Mouse (Mus musculus): ENCODE measurements around the gene Zzef1. TPM values are rescaled to one million over a fixed set of nuclear protein-coding genes. Genes with fewer than 3 reads are reported as not detected.

The Zzef1 gene
- polyA plus RNA-seq, 1 experiment = 6.8 TPM

DNA sequence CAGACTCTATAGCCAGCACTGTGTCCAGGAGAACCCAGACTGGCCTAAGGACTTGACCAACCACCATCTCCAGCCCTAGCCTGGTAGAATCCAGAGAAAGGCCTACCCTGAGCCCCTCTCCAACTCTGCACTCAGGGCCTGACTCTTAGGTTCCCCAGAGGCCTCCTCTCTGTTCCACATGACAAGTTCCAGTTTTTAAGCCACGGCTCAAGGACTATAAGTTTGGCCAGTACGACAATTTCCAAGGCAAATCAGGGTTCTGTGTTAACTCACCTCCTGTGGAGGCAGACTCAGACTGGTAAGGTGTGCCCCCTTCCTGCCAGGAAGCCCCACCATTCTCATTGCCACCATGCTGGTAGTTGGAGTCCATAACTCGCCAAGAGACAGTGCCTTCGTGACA lies 158.2 kb downstream of the Zzef1 start:
- Histone ChIP-seq H3K36me3 (ENCODE audit: control insufficient read depth, insufficient read depth, low read length, poor library complexity, severe bottlenecking) (no peaks in the 10 kb centered on the region), H3K9ac (ENCODE audit: low read depth, poor library complexity, severe bottlenecking) (no peak overlapping the region), H3K9me3 (replicated peaks; ENCODE audit: control insufficient read depth, insufficient read depth, low read length, poor library complexity, severe bottlenecking) (no peaks in the 10 kb centered on the region), H3K4me1 (ENCODE audit: control insufficient read depth, insufficient read depth, low read length) (peaks cover 12% of the 10 kb centered on the region), H3K27me3 (ENCODE audit: control insufficient read depth, insufficient read depth, low read length, poor library complexity, severe bottlenecking) (no peaks in the 10 kb centered on the region), H3K27ac (ENCODE audit: insufficient read depth, low read length) (no peak overlapping the region), H3K4me3 (ENCODE audit: low read depth, low read length) (no peak overlapping the region)
- no peak for TF ChIP-seq CTCF (IDR thresholded peaks at IDR 0.05; ENCODE audit: low read depth, low read length)
- no peak for TF ChIP-seq POLR2A (IDR thresholded peaks at IDR 0.05; ENCODE audit: insufficient read depth, low read length)
- no peak for TF ChIP-seq EP300 (IDR thresholded peaks at IDR 0.05; ENCODE audit: insufficient read depth, low read depth, low read length)

DNA sequence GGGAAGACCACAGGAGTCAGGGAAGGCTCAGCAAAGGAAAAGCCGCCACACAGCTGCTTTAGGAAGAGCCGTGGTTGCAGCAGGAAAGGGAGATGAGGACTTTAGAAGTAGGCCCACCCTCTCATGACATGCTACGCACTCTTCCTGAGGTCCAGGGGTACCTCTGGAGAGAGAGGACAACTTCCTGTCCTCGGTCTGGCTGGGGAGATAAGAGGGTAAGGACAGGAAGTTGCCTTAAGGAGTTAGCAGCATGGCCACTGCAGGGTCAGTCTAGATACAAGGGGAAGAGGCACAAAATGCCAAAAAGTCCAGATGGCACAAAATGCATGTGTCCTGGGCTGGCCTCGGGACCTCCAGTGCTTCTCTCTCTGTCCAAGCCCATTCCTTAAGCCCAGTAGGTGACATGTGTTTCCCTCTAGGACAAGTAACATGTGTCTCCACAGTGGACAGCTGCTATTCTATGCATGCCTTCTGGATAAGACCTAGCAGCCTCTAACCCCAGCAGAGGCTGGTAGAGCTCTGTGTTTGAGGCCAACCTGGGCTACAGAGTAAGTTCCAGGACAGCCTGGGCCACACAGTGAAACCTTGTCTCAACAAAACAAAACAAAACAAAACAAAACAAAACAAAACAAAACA lies 159.4 kb downstream of the Zzef1 start:
- H3K4me1 ChIP-seq (ENCODE audit: control insufficient read depth, insufficient read depth, low read length) = peaks cover 13% of the 10 kb centered on the region
- H3K9me3 ChIP-seq (replicated peaks; ENCODE audit: control insufficient read depth, insufficient read depth, low read length, poor library complexity, severe bottlenecking) = no peaks in the 10 kb centered on the region
- no peak overlapping the region for H3K27ac ChIP-seq (ENCODE audit: insufficient read depth, low read length)
- H3K27me3 ChIP-seq (ENCODE audit: control insufficient read depth, insufficient read depth, low read length, poor library complexity, severe bottlenecking) = no peaks in the 10 kb centered on the region
- no peak overlapping the region for H3K9ac ChIP-seq (ENCODE audit: low read depth, poor library complexity, severe bottlenecking)
- H3K4me3 ChIP-seq (ENCODE audit: low read depth, low read length) = no peak overlapping the region
- TF ChIP-seq CTCF (IDR thresholded peaks at IDR 0.05; ENCODE audit: low read depth, low read length) = no peak
- TF ChIP-seq EP300 (IDR thresholded peaks at IDR 0.05; ENCODE audit: insufficient read depth, low read depth, low read length) = no peak
- TF ChIP-seq POLR2A (IDR thresholded peaks at IDR 0.05; ENCODE audit: insufficient read depth, low read length) = no peak
- H3K36me3 ChIP-seq (ENCODE audit: control insufficient read depth, insufficient read depth, low read length, poor library complexity, severe bottlenecking) = no peaks in the 10 kb centered on the region

DNA sequence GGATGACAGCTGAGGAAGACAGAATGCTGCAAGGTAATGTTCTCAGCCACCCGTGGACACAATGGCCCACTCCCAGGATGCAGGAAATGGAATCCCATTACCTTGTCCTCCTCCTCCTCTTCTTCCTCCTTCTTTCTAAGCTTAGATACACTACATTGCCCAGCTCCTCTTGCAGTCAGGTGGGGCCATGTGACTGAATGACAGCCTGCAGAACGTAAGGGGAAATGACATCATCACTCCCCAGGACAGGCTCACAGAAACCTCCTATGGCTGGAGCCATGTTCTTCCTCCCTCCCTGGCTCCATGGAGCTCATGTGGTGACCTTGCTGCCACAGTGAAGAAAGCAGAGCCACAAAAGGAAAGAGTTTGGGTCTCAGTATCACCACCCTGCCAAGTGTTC lies 161.3 kb downstream of the Zzef1 start:
- TF ChIP-seq POLR2A (IDR thresholded peaks at IDR 0.05; ENCODE audit: insufficient read depth, low read length) = no peak
- no peak for TF ChIP-seq CTCF (IDR thresholded peaks at IDR 0.05; ENCODE audit: low read depth, low read length)
- TF ChIP-seq EP300 (IDR thresholded peaks at IDR 0.05; ENCODE audit: insufficient read depth, low read depth, low read length) = no peak
- Histone ChIP-seq H3K27me3 (ENCODE audit: control insufficient read depth, insufficient read depth, low read length, poor library complexity, severe bottlenecking) (no peaks in the 10 kb centered on the region), H3K27ac (ENCODE audit: insufficient read depth, low read length) (no peak overlapping the region), H3K4me3 (ENCODE audit: low read depth, low read length) (no peak overlapping the region), H3K4me1 (ENCODE audit: control insufficient read depth, insufficient read depth, low read length) (peaks cover 10% of the 10 kb centered on the region), H3K9me3 (replicated peaks; ENCODE audit: control insufficient read depth, insufficient read depth, low read length, poor library complexity, severe bottlenecking) (no peaks in the 10 kb centered on the region), H3K36me3 (ENCODE audit: control insufficient read depth, insufficient read depth, low read length, poor library complexity, severe bottlenecking) (no peaks in the 10 kb centered on the region), H3K9ac (ENCODE audit: low read depth, poor library complexity, severe bottlenecking) (no peak overlapping the region)

DNA sequence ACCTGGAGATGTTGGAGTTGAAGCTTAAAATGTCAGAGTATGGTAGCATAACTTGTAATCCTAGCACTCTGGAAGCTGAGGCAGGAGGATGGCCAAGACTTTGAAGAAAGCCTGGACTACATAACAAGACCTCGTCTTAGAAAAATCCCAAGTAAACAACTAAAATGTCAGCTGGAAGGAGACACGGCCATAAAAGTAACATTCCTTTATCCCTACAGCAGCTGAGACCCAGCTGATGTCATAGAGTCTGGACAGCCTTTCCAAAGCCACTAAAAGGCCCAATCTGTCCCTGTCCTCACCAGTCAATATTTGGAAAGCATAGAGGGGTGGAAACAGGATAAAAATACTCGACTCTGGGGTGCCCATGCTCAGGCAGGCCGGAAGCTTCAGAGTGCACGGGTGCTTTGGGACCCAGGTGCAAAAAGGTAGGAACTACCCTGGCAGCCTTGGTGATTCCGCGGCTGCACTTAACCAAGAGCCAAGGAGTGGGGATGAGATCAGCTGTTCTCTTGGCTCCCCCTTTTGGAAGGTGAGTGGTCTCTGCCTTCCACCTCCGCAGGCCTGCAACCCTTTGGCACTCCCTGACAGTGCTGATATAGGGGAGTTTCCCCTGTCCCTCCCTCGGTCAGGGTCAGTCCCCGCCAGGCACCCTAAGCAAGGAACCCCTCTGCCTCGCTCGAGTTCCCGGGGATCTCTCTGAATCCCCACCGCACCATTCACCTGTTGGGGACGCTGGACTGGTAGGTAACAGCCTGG lies 164.1 kb downstream of the Zzef1 start:
- Histone ChIP-seq H3K36me3 (ENCODE audit: control insufficient read depth, insufficient read depth, low read length, poor library complexity, severe bottlenecking) (no peaks in the 10 kb centered on the region), H3K27me3 (ENCODE audit: control insufficient read depth, insufficient read depth, low read length, poor library complexity, severe bottlenecking) (no peaks in the 10 kb centered on the region), H3K4me3 (ENCODE audit: low read depth, low read length) (peak overlapping the region; percentile 63), H3K9ac (ENCODE audit: low read depth, poor library complexity, severe bottlenecking) (peak overlapping the region; percentile 7; the same call in 1 of the 2 replicates), H3K9me3 (replicated peaks; ENCODE audit: control insufficient read depth, insufficient read depth, low read length, poor library complexity, severe bottlenecking) (no peaks in the 10 kb centered on the region), H3K4me1 (ENCODE audit: control insufficient read depth, insufficient read depth, low read length) (peaks cover 2% of the 10 kb centered on the region), H3K27ac (ENCODE audit: insufficient read depth, low read length) (no peak overlapping the region)
- TF ChIP-seq CTCF (IDR thresholded peaks at IDR 0.05; ENCODE audit: low read depth, low read length) (peak; percentile 41), EP300 (IDR thresholded peaks at IDR 0.05; ENCODE audit: insufficient read depth, low read depth, low read length) (no peak)

DNA sequence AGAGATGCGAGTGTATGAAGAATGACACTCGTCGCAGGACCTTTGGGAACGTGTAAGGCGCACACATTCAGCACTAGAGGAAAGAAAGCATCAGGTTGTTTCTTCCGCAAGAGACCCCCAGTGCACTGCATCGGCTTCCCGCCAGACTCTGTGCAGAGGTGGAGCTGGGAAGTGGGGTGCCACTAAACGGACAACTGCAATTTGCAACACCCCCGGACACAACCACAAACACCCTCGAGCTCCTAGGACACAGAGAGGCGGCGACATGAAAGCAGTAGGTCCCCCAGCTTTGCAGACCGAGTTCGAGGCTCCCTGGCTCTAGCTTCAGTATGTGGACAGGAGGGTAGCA lies 164.7 kb downstream of the Zzef1 start:
- Histone ChIP-seq H3K4me1 (ENCODE audit: control insufficient read depth, insufficient read depth, low read length) (peaks cover 2% of the 10 kb centered on the region), H3K27me3 (ENCODE audit: control insufficient read depth, insufficient read depth, low read length, poor library complexity, severe bottlenecking) (no peaks in the 10 kb centered on the region), H3K36me3 (ENCODE audit: control insufficient read depth, insufficient read depth, low read length, poor library complexity, severe bottlenecking) (no peaks in the 10 kb centered on the region), H3K9me3 (replicated peaks; ENCODE audit: control insufficient read depth, insufficient read depth, low read length, poor library complexity, severe bottlenecking) (no peaks in the 10 kb centered on the region), H3K9ac (ENCODE audit: low read depth, poor library complexity, severe bottlenecking) (peak overlapping the region; percentile 7), H3K4me3 (ENCODE audit: low read depth, low read length) (peak overlapping the region; percentile 63), H3K27ac (ENCODE audit: insufficient read depth, low read length) (no peak overlapping the region)
- no peak for TF ChIP-seq CTCF (IDR thresholded peaks at IDR 0.05; ENCODE audit: low read depth, low read length)
- no peak for TF ChIP-seq EP300 (IDR thresholded peaks at IDR 0.05; ENCODE audit: insufficient read depth, low read depth, low read length)
- TF ChIP-seq POLR2A (IDR thresholded peaks at IDR 0.05; ENCODE audit: insufficient read depth, low read length) = no peak
